Mouse (Mus musculus) bone marrow, adult 2 months (tissue): ENCODE results near the gene BC034090.

Source experiments
- CTCF ChIP-seq: fragments of 200-500 bp; IDR thresholded peaks from 2 replicates; pipeline ENCODE4 v1.5.1; 2011; ENCODE audit warnings: low read length, control low read depth; ENCODE audit not compliant: control insufficient read depth, insufficient read depth
- POLR2A ChIP-seq: fragments of 200-500 bp; IDR thresholded peaks from 2 replicates; pipeline ENCODE4 v1.6.1; 2011; ENCODE audit warnings: low read depth, mild to moderate bottlenecking, control low read depth, low read length, borderline replicate concordance; ENCODE audit not compliant: control insufficient read depth

- TF ChIP-seq CTCF (no peak), POLR2A (no peak)
Observed at GRCm38 (mm10) chr1:155232385-155232784, 11.9 kb downstream of the BC034090 start.
